Comparison of ENCODE assay signal across 22 mouse cellular contexts in genomic region chr8:48281855-48282254, GRCm38 (mm10).
"Had no signal": no experiment of that assay in that cellular context is flagged by ENCODE, and none has a peak within 500 bp of the region (broad histone marks: within the 10 kb centered on the region; RNA-seq: fewer than 3 reads in every experiment).

No protein-coding gene starts in this region.

- DNase-seq: heart, postnatal 10 days; heart, postnatal 14 days; heart, postnatal 36 days; heart, postnatal 4 days; kidney, adult 11 months; kidney, adult 18-20 months; kidney, adult 2 months; kidney, adult 8-10 months; kidney, adult 9 months; kidney, postnatal 10 days; kidney, postnatal 14 days; kidney, postnatal 25 days; kidney, postnatal 36 days; kidney, postnatal 4 days; layer of hippocampus, adult 9-11 months; layer of hippocampus, postnatal 36 days had no signal

- ATAC-seq: hindbrain, embryonic 16.5 days; hindbrain, postnatal 0 days; inflammation-experienced regulatory T-cells, adult 6 months; intestine, embryonic 15.5 days; intestine, embryonic 16.5 days; intestine, postnatal 0 days had no signal
